Mouse (Mus musculus) ovary, postnatal 10 days (tissue): ENCODE results near the gene Ctnnb1.

Source experiments
- DNase-seq: peaks from one replicate; pipeline ENCODE4 v3.0.0; 2022; ENCODE audit warnings: low spot score

Gene Ctnnb1

GRCm38 (mm10) chr9:120961969-120962700 is 33.1 kb downstream of the Ctnnb1 start:
- no peak for DNase-seq

GRCm38 (mm10) chr9:120963104-120963503 is 34.1 kb downstream of the Ctnnb1 start:
- DNase-seq: no peak

GRCm38 (mm10) chr9:120963720-120964119 is 34.7 kb downstream of the Ctnnb1 start:
- DNase-seq: no peak

- DNase-seq: no peak
Observed at GRCm38 (mm10) chr9:120964224-120964623, 35.2 kb downstream of the Ctnnb1 start.

- DNase-seq: no peak
Observed at GRCm38 (mm10) chr9:120965007-120965406, 36.0 kb downstream of the Ctnnb1 start.

- DNase-seq: no peak
Observed at GRCm38 (mm10) chr9:120973026-120973515, 44.1 kb downstream of the Ctnnb1 start.

GRCm38 (mm10) chr9:120974209-120974608 is 45.2 kb downstream of the Ctnnb1 start:
- no peak for DNase-seq

GRCm38 (mm10) chr9:120976158-120976557 is 47.1 kb downstream of the Ctnnb1 start:
- no peak for DNase-seq

- DNase-seq: no peak
Observed at GRCm38 (mm10) chr9:120976856-120977255, 47.8 kb downstream of the Ctnnb1 start.

GRCm38 (mm10) chr9:120981777-120982176 is 52.8 kb downstream of the Ctnnb1 start:
- no peak for DNase-seq

GRCm38 (mm10) chr9:120983849-120984248 is 54.8 kb downstream of the Ctnnb1 start:
- no peak for DNase-seq

- DNase-seq: no peak
Observed at GRCm38 (mm10) chr9:120984509-120984908, 55.5 kb downstream of the Ctnnb1 start.

- no peak for DNase-seq
Observed at GRCm38 (mm10) chr9:120985009-120985408, 56.0 kb downstream of the Ctnnb1 start.

GRCm38 (mm10) chr9:120985524-120985923 is 56.5 kb downstream of the Ctnnb1 start:
- DNase-seq: no peak

- no peak for DNase-seq
Observed at GRCm38 (mm10) chr9:120986255-120986654, 57.2 kb downstream of the Ctnnb1 start.

GRCm38 (mm10) chr9:120986994-120987393 is 58.0 kb downstream of the Ctnnb1 start:
- DNase-seq: no peak

GRCm38 (mm10) chr9:120988088-120988487 is 59.1 kb downstream of the Ctnnb1 start:
- no peak for DNase-seq

GRCm38 (mm10) chr9:120989806-120990700 is 61.0 kb downstream of the Ctnnb1 start:
- DNase-seq: no peak

GRCm38 (mm10) chr9:120991801-120992200 is 62.8 kb downstream of the Ctnnb1 start:
- DNase-seq: no peak

- DNase-seq: no peak
Observed at GRCm38 (mm10) chr9:120993004-120993403, 64.0 kb downstream of the Ctnnb1 start.

GRCm38 (mm10) chr9:120994223-120995155 is 65.5 kb downstream of the Ctnnb1 start:
- DNase-seq: no peak

- DNase-seq: no peak
Observed at GRCm38 (mm10) chr9:120998696-120999095, 69.7 kb downstream of the Ctnnb1 start.
